Mouse (Mus musculus): ENCODE results near the gene Sec14l1. TPM values are rescaled to one million over a fixed set of nuclear protein-coding genes. Genes with fewer than 3 reads are reported as not detected.

Sec14l1 gene
- polyA plus RNA-seq, 1 experiment from 2014 or later, result 57.6 TPM

DNA sequence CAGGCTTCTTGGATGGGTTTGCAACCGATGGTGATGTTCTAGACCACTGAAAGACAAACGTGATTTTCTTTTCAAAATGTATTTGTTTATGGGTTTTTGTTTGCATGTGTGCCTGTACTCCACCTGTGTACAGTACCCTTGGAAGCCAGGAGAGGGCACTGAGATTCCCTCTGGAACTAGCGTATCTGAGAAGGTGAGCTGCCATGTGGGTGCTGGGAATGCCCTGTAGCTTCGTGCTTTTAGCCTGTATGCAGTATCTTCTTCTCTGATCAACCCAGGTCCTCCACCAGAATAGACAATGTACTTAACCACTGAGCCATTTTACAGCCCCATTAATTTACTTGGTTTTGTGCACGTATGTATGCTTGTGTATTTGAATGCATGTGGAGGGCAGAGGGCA, 68.9 kb downstream of the Sec14l1 start:
- Histone ChIP-seq H3K4me2 (no peak overlapping the region), H3K36me3 (no peaks in the 10 kb centered on the region), H3K27me3 (no peaks in the 10 kb centered on the region), H3K9ac (no peak overlapping the region), H3K4me1 (replicated peaks) (peaks cover 6% of the 10 kb centered on the region), H3K9me3 (peaks cover 23% of the 10 kb centered on the region), H3K27ac (replicated peaks) (no peak overlapping the region), H3K4me3 (no peak overlapping the region)
- no peak for ATAC-seq (ENCODE audit: low read depth)
- WGBS, result 78% methylated on average over 5 of the region's 5 CpGs

GRCm38 (mm10) chr11:117185076-117185933, 70.3 kb downstream of the Sec14l1 start:
- no peak for ATAC-seq (ENCODE audit: low read depth)
- no peak overlapping the region for H3K4me3 ChIP-seq

DNA sequence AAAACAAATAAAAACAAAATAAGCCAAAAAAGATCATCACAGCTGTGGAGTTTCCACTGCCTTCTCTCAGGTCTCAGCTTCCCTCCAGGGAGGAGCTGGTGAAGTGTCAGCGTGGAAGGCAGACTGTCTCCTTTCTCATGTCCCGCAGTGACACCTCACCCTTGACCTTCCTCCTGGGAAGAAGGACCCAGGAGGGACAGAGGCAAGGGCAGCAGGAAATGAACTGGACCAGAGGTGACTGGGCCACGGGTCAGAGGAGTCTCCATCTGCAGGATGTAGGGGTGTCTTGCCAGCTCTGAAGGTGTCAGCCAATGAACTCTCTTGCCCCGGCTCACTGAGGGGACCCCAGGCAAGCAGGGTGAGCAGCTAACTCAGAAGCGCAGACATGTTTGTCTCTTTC, 76.6 kb downstream of the Sec14l1 start:
- Histone ChIP-seq H3K27me3 (no peaks in the 10 kb centered on the region), H3K27ac (replicated peaks) (no peak overlapping the region), H3K9me3 (no peaks in the 10 kb centered on the region), H3K4me3 (no peak overlapping the region), H3K9ac (no peak overlapping the region), H3K4me1 (replicated peaks) (no peaks in the 10 kb centered on the region), H3K36me3 (no peaks in the 10 kb centered on the region), H3K4me2 (no peak overlapping the region)
- 73% methylated on average over 5 of the region's 5 CpGs for WGBS
- no peak for ATAC-seq (ENCODE audit: low read depth)

More at GRCm38 (mm10) chr11:117185076-117185933, 70.3 kb downstream of the Sec14l1 start:
- H3K27ac ChIP-seq (replicated peaks), result no peak overlapping the region
- no peak overlapping the region for H3K9ac ChIP-seq
- no peaks in the 10 kb centered on the region for H3K27me3 ChIP-seq
- WGBS, result 42% methylated on average over 21 of the region's 21 CpGs
- H3K4me2 ChIP-seq, result no peak overlapping the region
- no peaks in the 10 kb centered on the region for H3K36me3 ChIP-seq
- H3K9me3 ChIP-seq, result peaks cover 19% of the 10 kb centered on the region
- peaks cover 6% of the 10 kb centered on the region for H3K4me1 ChIP-seq (replicated peaks)

GRCm38 (mm10) chr11:117194475-117194937, 79.5 kb downstream of the Sec14l1 start:
- H3K36me3 ChIP-seq, result no peaks in the 10 kb centered on the region
- no peaks in the 10 kb centered on the region for H3K9me3 ChIP-seq
- no peak overlapping the region for H3K4me2 ChIP-seq
- no peak overlapping the region for H3K9ac ChIP-seq
- no peak overlapping the region for H3K27ac ChIP-seq (replicated peaks)
- H3K4me3 ChIP-seq, result no peak overlapping the region
- no peak for ATAC-seq (ENCODE audit: low read depth)
- peaks cover 24% of the 10 kb centered on the region for H3K27me3 ChIP-seq
- peaks cover 7% of the 10 kb centered on the region for H3K4me1 ChIP-seq (replicated peaks)
- WGBS, result 70% methylated on average over 11 of the region's 11 CpGs

GRCm38 (mm10) chr11:117195616-117196015, 80.6 kb downstream of the Sec14l1 start:
- WGBS, result 90% methylated on average over 6 of the region's 6 CpGs
- Histone ChIP-seq H3K9me3 (no peaks in the 10 kb centered on the region), H3K27me3 (peaks cover 35% of the 10 kb centered on the region), H3K4me3 (no peak overlapping the region), H3K27ac (replicated peaks) (no peak overlapping the region), H3K36me3 (no peaks in the 10 kb centered on the region), H3K9ac (no peak overlapping the region), H3K4me1 (replicated peaks) (peaks cover 13% of the 10 kb centered on the region), H3K4me2 (no peak overlapping the region)
- no peak for ATAC-seq (ENCODE audit: low read depth)

DNA sequence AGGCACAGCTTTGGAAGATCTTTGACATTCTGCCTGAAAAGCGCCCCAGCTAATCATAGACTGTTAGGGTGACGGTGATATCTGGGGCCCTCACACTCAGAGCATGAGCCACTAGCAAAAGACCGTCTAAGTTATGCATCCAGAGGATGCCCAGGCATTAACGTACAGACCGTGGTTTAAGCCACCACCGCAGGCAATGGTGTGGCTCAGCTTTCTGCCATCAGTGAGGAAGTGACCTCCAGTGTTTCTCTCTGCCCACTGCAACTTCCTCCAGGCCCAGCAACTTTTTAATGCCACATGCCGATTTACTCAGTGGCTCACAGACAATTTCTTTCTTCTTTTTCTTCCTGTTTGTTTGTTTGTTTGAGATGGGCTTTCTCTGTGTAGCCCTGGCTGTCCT, 81.7 kb downstream of the Sec14l1 start:
- Histone ChIP-seq H3K36me3 (no peaks in the 10 kb centered on the region), H3K9me3 (no peaks in the 10 kb centered on the region), H3K9ac (no peak overlapping the region), H3K4me3 (no peak overlapping the region), H3K27me3 (peaks cover 46% of the 10 kb centered on the region), H3K27ac (replicated peaks) (no peak overlapping the region), H3K4me1 (replicated peaks) (peaks cover 13% of the 10 kb centered on the region), H3K4me2 (no peak overlapping the region)
- ATAC-seq (ENCODE audit: low read depth), result no peak
- WGBS, result 94% methylated on average over 7 of the region's 7 CpGs

- WGBS, result 92% methylated on average over 5 of the region's 5 CpGs
- Histone ChIP-seq H3K9me3 (no peaks in the 10 kb centered on the region), H3K4me3 (no peak overlapping the region), H3K27ac (replicated peaks) (no peak overlapping the region), H3K9ac (no peak overlapping the region), H3K4me2 (no peak overlapping the region), H3K27me3 (peaks cover 52% of the 10 kb centered on the region), H3K4me1 (replicated peaks) (peaks cover 13% of the 10 kb centered on the region), H3K36me3 (no peaks in the 10 kb centered on the region)
- no peak for ATAC-seq (ENCODE audit: low read depth)
Observed at GRCm38 (mm10) chr11:117198122-117198521, 83.2 kb downstream of the Sec14l1 start.

GRCm38 (mm10) chr11:117199282-117200175, 84.6 kb downstream of the Sec14l1 start, which contains the start of gene Sept9:
TSS of gene Sept9 (plus strand) at chr11:117199661.
- Histone ChIP-seq H3K4me1 (replicated peaks) (peaks cover 13% of the 10 kb centered on the region), H3K36me3 (no peaks in the 10 kb centered on the region), H3K4me2 (peak within 1 kb of the TSS; percentile 61), H3K4me3 (peak within 1 kb of the TSS; percentile 38), H3K27me3 (peaks cover 52% of the 10 kb centered on the region), H3K9me3 (no peaks in the 10 kb centered on the region), H3K9ac (peak within 1 kb of the TSS; percentile 61; the same call in 1 of the 2 replicates), H3K27ac (replicated peaks) (no peak within 1 kb of the TSS)
- 2% methylated on average over 66 of the region's 70 CpGs for WGBS
- no peak for ATAC-seq (ENCODE audit: low read depth)

DNA sequence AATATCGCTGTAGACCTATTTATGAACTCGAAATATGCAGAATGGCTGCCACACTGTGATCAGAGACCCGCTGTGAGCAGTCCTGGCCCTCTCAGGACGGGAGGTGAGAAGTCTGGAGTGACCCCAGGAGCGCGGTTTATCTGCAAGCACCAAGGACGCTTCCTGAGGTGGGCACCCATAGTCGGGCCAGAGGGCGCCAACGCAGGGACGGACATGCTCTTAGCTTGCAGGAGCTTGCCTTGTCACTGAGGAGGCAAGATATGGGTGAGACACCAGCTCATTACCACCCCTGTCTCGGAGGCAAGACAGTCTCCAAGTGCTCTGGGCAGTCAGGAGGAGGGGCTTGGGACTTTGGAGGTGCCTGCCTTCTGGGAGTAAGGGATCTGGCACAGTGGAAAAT, 86.9 kb downstream of the Sec14l1 start:
- H3K9ac ChIP-seq, result no peak overlapping the region
- ATAC-seq (ENCODE audit: low read depth), result no peak
- WGBS, result 86% methylated on average over 12 of the region's 12 CpGs
- H3K9me3 ChIP-seq, result no peaks in the 10 kb centered on the region
- no peaks in the 10 kb centered on the region for H3K36me3 ChIP-seq
- H3K4me1 ChIP-seq (replicated peaks), result peaks cover 13% of the 10 kb centered on the region
- no peak overlapping the region for H3K4me2 ChIP-seq
- H3K4me3 ChIP-seq, result no peak overlapping the region
- H3K27me3 ChIP-seq, result peaks cover 52% of the 10 kb centered on the region
- no peak overlapping the region for H3K27ac ChIP-seq (replicated peaks)

DNA sequence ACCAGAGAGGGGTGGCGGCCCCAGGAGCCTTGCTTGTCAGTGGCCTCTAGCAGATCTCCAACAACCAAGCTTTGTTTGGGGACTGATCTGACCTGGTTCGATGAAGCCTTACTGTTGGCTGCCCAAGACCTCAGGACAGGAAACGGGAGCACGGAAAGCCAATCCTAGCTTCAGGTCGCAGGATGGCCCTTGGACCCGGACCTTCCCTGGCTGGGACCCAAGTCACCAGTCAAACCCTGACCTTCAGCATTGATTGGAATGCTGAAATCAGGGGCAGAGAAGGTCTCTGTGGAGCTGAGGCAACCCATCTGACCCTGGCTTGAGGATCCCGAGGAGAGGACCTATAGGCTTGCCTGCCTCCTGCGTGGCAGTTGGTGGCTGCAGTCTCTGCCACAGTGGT, 89.6 kb downstream of the Sec14l1 start:
- Histone ChIP-seq H3K27me3 (peaks cover 27% of the 10 kb centered on the region), H3K27ac (replicated peaks) (no peak overlapping the region), H3K4me2 (no peak overlapping the region), H3K9me3 (no peaks in the 10 kb centered on the region), H3K4me3 (no peak overlapping the region), H3K4me1 (replicated peaks) (peaks cover 15% of the 10 kb centered on the region), H3K9ac (no peak overlapping the region), H3K36me3 (no peaks in the 10 kb centered on the region)
- no peak for ATAC-seq (ENCODE audit: low read depth)
- WGBS, result 92% methylated on average over 8 of the region's 8 CpGs

- no peaks in the 10 kb centered on the region for H3K36me3 ChIP-seq
- H3K9me3 ChIP-seq, result no peaks in the 10 kb centered on the region
- H3K4me1 ChIP-seq (replicated peaks), result peaks cover 10% of the 10 kb centered on the region
- 84% methylated on average over 6 of the region's 6 CpGs for WGBS
- H3K4me2 ChIP-seq, result no peak overlapping the region
- peaks cover 23% of the 10 kb centered on the region for H3K27me3 ChIP-seq
- no peak overlapping the region for H3K4me3 ChIP-seq
- no peak for ATAC-seq (ENCODE audit: low read depth)
- H3K9ac ChIP-seq, result no peak overlapping the region
- H3K27ac ChIP-seq (replicated peaks), result no peak overlapping the region
Observed at GRCm38 (mm10) chr11:117205042-117205441, 90.1 kb downstream of the Sec14l1 start.

GRCm38 (mm10) chr11:117205447-117205846, 90.5 kb downstream of the Sec14l1 start:
- Histone ChIP-seq H3K9me3 (no peaks in the 10 kb centered on the region), H3K4me3 (no peak overlapping the region), H3K36me3 (no peaks in the 10 kb centered on the region), H3K9ac (no peak overlapping the region), H3K27ac (replicated peaks) (no peak overlapping the region), H3K4me2 (no peak overlapping the region), H3K27me3 (peaks cover 19% of the 10 kb centered on the region), H3K4me1 (replicated peaks) (peaks cover 10% of the 10 kb centered on the region)
- no peak for ATAC-seq (ENCODE audit: low read depth)
- 85% methylated on average over 9 of the region's 9 CpGs for WGBS
